Mouse (Mus musculus): Measurements from ENCODE around the gene Rai1.

Rai1 gene

GRCm38 (mm10) chr11:60104810-60105592 lies at the start of gene Rai1:
Rai1 (plus strand) TSS chr11:60105013.
- DNase-seq (ENCODE audit: low spot score) = peak; percentile 86

- DNase-seq (ENCODE audit: low spot score) = no peak
Measured at GRCm38 (mm10) chr11:60056520-60056919, 48.3 kb upstream of the Rai1 start.

- no peak for DNase-seq (ENCODE audit: low spot score)
Measured at GRCm38 (mm10) chr11:60057987-60058386, 46.8 kb upstream of the Rai1 start.

- no peak for DNase-seq (ENCODE audit: low spot score)
Measured at GRCm38 (mm10) chr11:60058441-60058840, 46.4 kb upstream of the Rai1 start.

- DNase-seq (ENCODE audit: low spot score) = no peak
Measured at GRCm38 (mm10) chr11:60060026-60060425, 44.8 kb upstream of the Rai1 start.

- no peak for DNase-seq (ENCODE audit: low spot score)
Measured at GRCm38 (mm10) chr11:60061504-60062006, 43.3 kb upstream of the Rai1 start.

GRCm38 (mm10) chr11:60065267-60065666 lies 39.5 kb upstream of the Rai1 start:
- DNase-seq (ENCODE audit: low spot score) = no peak

- DNase-seq (ENCODE audit: low spot score) = no peak
Measured at GRCm38 (mm10) chr11:60067646-60068045, 37.2 kb upstream of the Rai1 start.

- DNase-seq (ENCODE audit: low spot score) = no peak
Measured at GRCm38 (mm10) chr11:60068631-60069030, 36.2 kb upstream of the Rai1 start.

GRCm38 (mm10) chr11:60070599-60070998 lies 34.2 kb upstream of the Rai1 start:
- peak; percentile 35 for DNase-seq (ENCODE audit: low spot score)

- no peak for DNase-seq (ENCODE audit: low spot score)
Measured at GRCm38 (mm10) chr11:60071221-60071620, 33.6 kb upstream of the Rai1 start.

GRCm38 (mm10) chr11:60073121-60073520 lies 31.7 kb upstream of the Rai1 start:
- no peak for DNase-seq (ENCODE audit: low spot score)

GRCm38 (mm10) chr11:60073936-60074502 lies 30.8 kb upstream of the Rai1 start:
- no peak for DNase-seq (ENCODE audit: low spot score)

GRCm38 (mm10) chr11:60076183-60076582 lies 28.6 kb upstream of the Rai1 start:
- no peak for DNase-seq (ENCODE audit: low spot score)

- DNase-seq (ENCODE audit: low spot score) = peak; percentile 31
Measured at GRCm38 (mm10) chr11:60076790-60077189, 28.0 kb upstream of the Rai1 start.

- peak; percentile 58 for DNase-seq (ENCODE audit: low spot score)
Measured at GRCm38 (mm10) chr11:60084589-60084988, 20.2 kb upstream of the Rai1 start.

GRCm38 (mm10) chr11:60086676-60087075 lies 18.1 kb upstream of the Rai1 start:
- no peak for DNase-seq (ENCODE audit: low spot score)

- DNase-seq (ENCODE audit: low spot score) = no peak
Measured at GRCm38 (mm10) chr11:60088947-60089346, 15.9 kb upstream of the Rai1 start.

- no peak for DNase-seq (ENCODE audit: low spot score)
Measured at GRCm38 (mm10) chr11:60090696-60091421, 14.0 kb upstream of the Rai1 start.

GRCm38 (mm10) chr11:60091422-60091761 lies 13.4 kb upstream of the Rai1 start:
- DNase-seq (ENCODE audit: low spot score) = no peak

GRCm38 (mm10) chr11:60093227-60093626 lies 11.6 kb upstream of the Rai1 start:
- no peak for DNase-seq (ENCODE audit: low spot score)

GRCm38 (mm10) chr11:60093984-60094587 lies 10.7 kb upstream of the Rai1 start:
- DNase-seq (ENCODE audit: low spot score) = no peak
